ENCODE assay signal across 17 mouse cellular contexts in the genomic region with DNA sequence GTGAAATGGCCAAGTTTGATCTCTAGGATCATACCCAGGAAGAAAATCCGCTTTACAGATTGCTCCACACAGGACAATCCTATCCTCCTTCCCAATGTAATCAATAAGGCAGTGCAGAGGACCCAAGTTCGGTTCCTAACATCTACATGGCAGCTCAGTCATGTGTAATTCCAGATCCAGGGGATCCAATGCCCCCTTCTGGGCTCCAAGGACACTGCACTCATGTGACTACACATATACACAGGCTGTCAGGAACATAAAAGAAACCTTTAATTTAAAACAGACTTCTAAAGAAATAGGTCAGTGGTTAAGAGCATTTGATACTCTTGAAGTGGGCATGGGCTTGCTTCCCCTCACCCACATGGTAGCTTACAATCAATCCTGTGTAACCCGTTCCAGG. TPM values are rescaled to one million over a fixed set of nuclear protein-coding genes. Genes with fewer than 3 reads are reported as not detected.
DNase-seq lines count a peak whose midpoint lies in the region; ATAC-seq and TF ChIP-seq lines count a peak whose summit lies in the region.
"Had no signal": no experiment of that assay in that cellular context is flagged by ENCODE, and none has a peak within 500 bp of the region (broad histone marks: within the 10 kb centered on the region; RNA-seq: fewer than 3 reads in every experiment).

No protein-coding gene starts in this region.

- H3K4me3 ChIP-seq in intestine, postnatal 0 days (ENCODE audit: low read depth, low read length), result no peak overlapping the region
- H3K4me3 ChIP-seq in intestine, embryonic 16.5 days (ENCODE audit: low read length), result no peak overlapping the region
- H3K4me3 ChIP-seq in lung, postnatal 0 days (ENCODE audit: low read depth, low read length), result no peak overlapping the region
- H3K4me3 ChIP-seq: embryonic facial prominence, embryonic 13.5 days; hindbrain, embryonic 13.5 days; stomach, embryonic 15.5 days had no signal

- no peaks in the 10 kb centered on the region for H3K27me3 ChIP-seq in intestine, postnatal 0 days (replicated peaks; ENCODE audit: control insufficient read depth, insufficient read depth, low read length)
- no peaks in the 10 kb centered on the region for H3K27me3 ChIP-seq in intestine, embryonic 16.5 days (replicated peaks; ENCODE audit: control insufficient read depth, insufficient read depth, low read length)
- H3K27me3 ChIP-seq in lung, postnatal 0 days (replicated peaks; ENCODE audit: insufficient read depth, low read length), result no peaks in the 10 kb centered on the region
- H3K27me3 ChIP-seq: embryonic facial prominence, embryonic 13.5 days; hindbrain, embryonic 13.5 days; stomach, embryonic 15.5 days had no signal

- TF ChIP-seq EP300 in lung, postnatal 0 days (IDR thresholded peaks at IDR 0.05), result no peak

- ATAC-seq in intestine, postnatal 0 days, result no peak
- no peak for ATAC-seq in intestine, embryonic 16.5 days
- ATAC-seq in lung, postnatal 0 days, result no peak

- 92% methylated on average over 3 of the region's 3 CpGs for WGBS in intestine, postnatal 0 days
- 87% methylated on average over 3 of the region's 3 CpGs for WGBS in intestine, embryonic 16.5 days
- WGBS in lung, postnatal 0 days, result 87% methylated on average over 3 of the region's 3 CpGs

- no peak overlapping the region for H3K4me2 ChIP-seq in intestine, postnatal 0 days (replicated peaks; ENCODE audit: low read depth)
- H3K4me2 ChIP-seq in intestine, embryonic 16.5 days (ENCODE audit: low read depth, low read length), result no peak overlapping the region
- no peak overlapping the region for H3K4me2 ChIP-seq in lung, postnatal 0 days (replicated peaks; ENCODE audit: low read depth, low read length)
- H3K4me2 ChIP-seq: embryonic facial prominence, embryonic 13.5 days; hindbrain, embryonic 13.5 days; stomach, embryonic 15.5 days had no signal

- no peaks in the 10 kb centered on the region for H3K4me1 ChIP-seq in intestine, postnatal 0 days (replicated peaks; ENCODE audit: control insufficient read depth, insufficient read depth, low read length)
- H3K4me1 ChIP-seq in intestine, embryonic 16.5 days (ENCODE audit: control insufficient read depth, insufficient read depth, low read length), result no peaks in the 10 kb centered on the region
- H3K4me1 ChIP-seq in lung, postnatal 0 days (ENCODE audit: insufficient read depth, low read depth, low read length), result no peaks in the 10 kb centered on the region
- H3K4me1 ChIP-seq: embryonic facial prominence, embryonic 13.5 days; hindbrain, embryonic 13.5 days; stomach, embryonic 15.5 days had no signal

- TF ChIP-seq CTCF in intestine, postnatal 0 days (IDR thresholded peaks at IDR 0.05; ENCODE audit: low read depth), result peak; percentile 57
- TF ChIP-seq CTCF in lung, postnatal 0 days (IDR thresholded peaks at IDR 0.05), result peak; percentile 42

- H3K9ac ChIP-seq in intestine, postnatal 0 days (ENCODE audit: low read depth, low read length), result no peak overlapping the region
- H3K9ac ChIP-seq in intestine, embryonic 16.5 days (ENCODE audit: low read depth, low read length), result no peak overlapping the region
- H3K9ac ChIP-seq in lung, postnatal 0 days (replicated peaks; ENCODE audit: low read depth), result no peak overlapping the region
- H3K9ac ChIP-seq: embryonic facial prominence, embryonic 13.5 days; hindbrain, embryonic 13.5 days; stomach, embryonic 15.5 days had no signal

- peaks cover 96% of the 10 kb centered on the region for H3K36me3 ChIP-seq in intestine, postnatal 0 days (ENCODE audit: control insufficient read depth, insufficient read depth)
- H3K36me3 ChIP-seq in intestine, embryonic 16.5 days (ENCODE audit: control insufficient read depth, insufficient read depth, low read length), result peaks cover 54% of the 10 kb centered on the region
- H3K36me3 ChIP-seq in lung, postnatal 0 days (ENCODE audit: insufficient read depth, low read length), result peaks cover 80% of the 10 kb centered on the region

- peak; percentile 22 for DNase-seq in embryo, embryonic 11 days
- no peak for DNase-seq in embryo, embryonic 10 days (ENCODE audit: low spot score)
- no peak for DNase-seq in lung, postnatal 0 days (ENCODE audit: low spot score)
- no peak for DNase-seq in lung, postnatal 10 days
- DNase-seq in right cerebral cortex, postnatal 25 days, result no peak
- DNase-seq in ovary, postnatal 14 days (ENCODE audit: low spot score), result no peak
- DNase-seq: adrenal gland, adult 8-10 months; cerebellum, adult 9-10 months; kidney, adult 9 months; retina, postnatal 1 day had no signal

- H3K27ac ChIP-seq in intestine, postnatal 0 days (ENCODE audit: low read depth, low read length), result no peak overlapping the region
- H3K27ac ChIP-seq in intestine, embryonic 16.5 days (ENCODE audit: low read length), result no peak overlapping the region
- H3K27ac ChIP-seq in lung, postnatal 0 days (ENCODE audit: low read length), result no peak overlapping the region
- H3K27ac ChIP-seq: embryonic facial prominence, embryonic 13.5 days; hindbrain, embryonic 13.5 days; stomach, embryonic 15.5 days had no signal

- no peaks in the 10 kb centered on the region for H3K9me3 ChIP-seq in intestine, postnatal 0 days (ENCODE audit: control insufficient read depth)
- H3K9me3 ChIP-seq in intestine, embryonic 16.5 days (ENCODE audit: control insufficient read depth, low read length), result no peaks in the 10 kb centered on the region
- H3K9me3 ChIP-seq in lung, postnatal 0 days (ENCODE audit: low read length), result no peaks in the 10 kb centered on the region
- H3K9me3 ChIP-seq: embryonic facial prominence, embryonic 13.5 days; hindbrain, embryonic 13.5 days; stomach, embryonic 15.5 days had no signal

RNA-seq across cellular contexts. Expression of a gene that starts 9.5 kb away (rescaled TPM):
- polyA plus RNA-seq in intestine, postnatal 0 days (2015; fragmentation: Nextera tagmentation; extraction: Ambion mirVana), result 81.3 and 85.5 TPM in 2 replicates
- 139 and 150 TPM in 2 replicates for polyA plus RNA-seq in intestine, embryonic 16.5 days (2015; fragmentation: Nextera tagmentation; extraction: Ambion mirVana)
- 85.3 and 104 TPM in 2 replicates for polyA plus RNA-seq in lung, postnatal 0 days (2015; fragmentation: Nextera tagmentation; extraction: Ambion mirVana)

RNA-seq across cellular contexts. Expression of a gene that starts 15.7 kb away (rescaled TPM):
- 3.4 TPM in 2 replicates for polyA plus RNA-seq in intestine, postnatal 0 days (2015; fragmentation: Nextera tagmentation; extraction: Ambion mirVana)
- 1.2 and 2.7 TPM in 2 replicates for polyA plus RNA-seq in intestine, embryonic 16.5 days (2015; fragmentation: Nextera tagmentation; extraction: Ambion mirVana)
- 0.49 TPM in 1 of 2 replicates, not detected in the other for polyA plus RNA-seq in lung, postnatal 0 days (2015; fragmentation: Nextera tagmentation; extraction: Ambion mirVana)

RNA-seq across cellular contexts. Expression of a gene that starts 19.3 kb away (rescaled TPM):
- 24.5 and 24.8 TPM in 2 replicates for polyA plus RNA-seq in intestine, postnatal 0 days (2015; fragmentation: Nextera tagmentation; extraction: Ambion mirVana)
- polyA plus RNA-seq in intestine, embryonic 16.5 days (2015; fragmentation: Nextera tagmentation; extraction: Ambion mirVana), result 10.3 and 12.0 TPM in 2 replicates
- 1.8 and 2.0 TPM in 2 replicates for polyA plus RNA-seq in lung, postnatal 0 days (2015; fragmentation: Nextera tagmentation; extraction: Ambion mirVana)

RNA-seq across cellular contexts. Expression of a gene that starts 19.4 kb away (rescaled TPM):
- polyA plus RNA-seq in intestine, postnatal 0 days (2015; fragmentation: Nextera tagmentation; extraction: Ambion mirVana), result 0.07 and 0.08 TPM in 2 replicates
- 0.11 TPM in 1 of 2 replicates, not detected in the other for polyA plus RNA-seq in intestine, embryonic 16.5 days (2015; fragmentation: Nextera tagmentation; extraction: Ambion mirVana)
- 0.16 and 0.24 TPM in 2 replicates for polyA plus RNA-seq in lung, postnatal 0 days (2015; fragmentation: Nextera tagmentation; extraction: Ambion mirVana)
- polyA plus RNA-seq: embryonic facial prominence, embryonic 13.5 days; hindbrain, embryonic 13.5 days; lung, embryonic 16.5 days; neural tube, embryonic 14.5 days; stomach, embryonic 15.5 days had no signal

RNA-seq across cellular contexts. Expression of a gene that starts 27.4 kb away (rescaled TPM):
- polyA plus RNA-seq in intestine, postnatal 0 days (2015; fragmentation: Nextera tagmentation; extraction: Ambion mirVana), result 2.0 TPM in 2 replicates
- 1.4 and 1.8 TPM in 2 replicates for polyA plus RNA-seq in intestine, embryonic 16.5 days (2015; fragmentation: Nextera tagmentation; extraction: Ambion mirVana)
- 7.1 and 7.2 TPM in 2 replicates for polyA plus RNA-seq in lung, postnatal 0 days (2015; fragmentation: Nextera tagmentation; extraction: Ambion mirVana)
- polyA plus RNA-seq: neural tube, embryonic 14.5 days had no signal
